Mouse (Mus musculus): ENCODE measurements around the gene Gm9732. TPM values are rescaled to one million over a fixed set of nuclear protein-coding genes. Genes with fewer than 3 reads are reported as not detected.
"Not testable (repeated sequence)": the region's sequence is repeated elsewhere in the genome, so short reads cannot be mapped to it uniquely, and the experiment has no call there.

Gm9732 gene
- total RNA-seq, 2 experiments from 2014 or later = not detected

DNA sequence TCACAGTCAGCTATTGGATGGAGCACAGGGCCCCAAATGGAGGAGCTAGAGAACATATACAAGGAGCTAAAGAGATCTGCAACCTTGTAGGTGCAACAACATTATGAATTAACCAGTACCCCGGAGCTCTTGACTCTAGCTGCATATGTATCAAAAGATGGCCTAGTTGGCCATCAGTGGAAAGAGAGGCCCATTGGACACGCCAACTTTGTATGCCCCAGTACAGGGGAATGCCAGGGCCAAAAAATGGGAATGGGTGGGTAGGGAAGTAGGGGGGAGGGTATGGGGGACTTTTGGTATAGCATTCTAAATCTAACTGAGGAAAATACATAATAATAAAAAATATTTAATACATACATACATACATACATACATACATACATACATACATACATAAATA, 78.1 kb downstream of the Gm9732 start:
- not testable (repeated sequence) for DNase-seq (ENCODE audit: low spot score in 2 of 2)

Other genes starting within 250 kb of the Gm9732 start
- not detected for gene Gm8094, start 198.4 kb upstream of the Gm9732 start, total RNA-seq (2021)
- gene Gm8104, start 174.4 kb upstream of the Gm9732 start, total RNA-seq (2021) = under 1 TPM; 0.25 TPM
- under 1 TPM in 1 of 2 experiments, not detected in 1; 0.33 TPM for gene Gm7233, start 95.2 kb upstream of the Gm9732 start, total RNA-seq (2021)
- gene Gm8122, start 39.7 kb upstream of the Gm9732 start, total RNA-seq (2021) = not detected
- gene Gm8126, start 16.4 kb upstream of the Gm9732 start, total RNA-seq (2021) = under 1 TPM in 1 of 2 experiments, not detected in 1; 0.23 TPM
- not detected for gene Gm8127, start 18.8 kb downstream of the Gm9732 start, total RNA-seq (2021)
- not detected for gene 1700001F09Rik, start 72.8 kb downstream of the Gm9732 start, total RNA-seq (2021)
- not detected for gene Gm8138, start 141.3 kb downstream of the Gm9732 start, total RNA-seq (2021)